Mouse (Mus musculus): Measurements from ENCODE around the gene Rab3c.

Gene Rab3c

DNA sequence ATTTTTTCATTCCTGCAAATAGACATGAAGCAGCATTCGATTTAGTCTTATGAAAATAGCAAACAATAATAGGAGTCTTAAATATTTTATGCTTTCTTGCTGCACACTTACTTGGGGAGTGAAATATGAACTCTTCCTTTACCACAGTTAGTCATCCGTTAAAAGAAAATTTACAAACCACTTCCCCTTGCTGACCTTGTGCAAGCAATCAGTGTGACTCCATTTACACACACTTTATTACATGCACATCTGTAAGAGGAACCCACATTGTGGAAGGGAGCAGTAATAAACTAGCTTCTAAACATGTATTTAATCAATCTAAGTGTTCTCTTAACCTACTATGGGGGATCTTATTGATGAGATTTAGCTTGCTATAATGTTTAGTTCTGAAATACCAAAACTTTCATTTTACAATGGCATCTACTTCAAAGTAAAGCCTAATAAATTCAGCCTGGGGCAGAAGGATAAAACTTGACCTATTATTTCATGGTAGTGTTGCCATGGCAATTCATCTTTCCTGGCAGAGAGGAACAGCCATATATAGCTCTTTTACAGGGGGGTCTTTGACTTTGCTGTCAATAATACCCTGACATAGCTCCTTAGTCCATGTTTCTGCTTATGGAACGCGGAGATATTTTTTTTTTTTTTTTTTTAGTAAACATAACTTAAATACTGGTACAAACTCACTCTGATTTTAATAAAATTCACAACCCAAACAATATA, 95.7 kb downstream of the Rab3c start:
- no peak for DNase-seq

- no peak for DNase-seq
Observed at GRCm38 (mm10) chr13:110175651-110176050, 105.1 kb downstream of the Rab3c start.

- DNase-seq = no peak
Observed at GRCm38 (mm10) chr13:110169669-110170068, 111.1 kb downstream of the Rab3c start.

GRCm38 (mm10) chr13:110169152-110169551, 111.6 kb downstream of the Rab3c start:
- DNase-seq = no peak

- DNase-seq = no peak
Observed at GRCm38 (mm10) chr13:110168570-110168969, 112.2 kb downstream of the Rab3c start.

GRCm38 (mm10) chr13:110166622-110167330, 114.0 kb downstream of the Rab3c start:
- no peak for DNase-seq

- no peak for DNase-seq
Observed at GRCm38 (mm10) chr13:110159980-110160379, 120.8 kb downstream of the Rab3c start.

GRCm38 (mm10) chr13:110158588-110159519, 121.9 kb downstream of the Rab3c start:
- DNase-seq = no peak

GRCm38 (mm10) chr13:110145545-110145944, 135.3 kb downstream of the Rab3c start:
- no peak for DNase-seq

DNA sequence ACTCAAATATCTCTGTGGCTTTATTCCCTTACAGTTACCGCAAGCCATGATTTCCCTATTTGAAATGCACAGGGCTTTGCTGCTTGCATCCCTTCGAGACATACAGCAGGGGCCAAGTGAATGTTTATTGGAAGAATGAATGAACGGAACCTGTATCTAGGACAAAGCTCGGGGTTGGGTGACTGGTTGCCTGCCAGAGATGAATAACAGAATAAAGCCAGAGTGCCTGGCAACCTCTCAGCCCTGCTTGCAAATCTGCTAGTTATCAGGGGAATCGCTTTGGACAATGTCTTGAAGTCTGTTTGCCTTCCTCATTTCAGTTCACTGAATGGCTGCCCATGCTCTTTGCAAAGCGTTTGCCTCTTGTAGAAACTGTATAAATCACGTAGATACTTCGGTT, 135.8 kb downstream of the Rab3c start:
- no peak for DNase-seq

GRCm38 (mm10) chr13:110139339-110139738, 141.5 kb downstream of the Rab3c start:
- DNase-seq = no peak

DNA sequence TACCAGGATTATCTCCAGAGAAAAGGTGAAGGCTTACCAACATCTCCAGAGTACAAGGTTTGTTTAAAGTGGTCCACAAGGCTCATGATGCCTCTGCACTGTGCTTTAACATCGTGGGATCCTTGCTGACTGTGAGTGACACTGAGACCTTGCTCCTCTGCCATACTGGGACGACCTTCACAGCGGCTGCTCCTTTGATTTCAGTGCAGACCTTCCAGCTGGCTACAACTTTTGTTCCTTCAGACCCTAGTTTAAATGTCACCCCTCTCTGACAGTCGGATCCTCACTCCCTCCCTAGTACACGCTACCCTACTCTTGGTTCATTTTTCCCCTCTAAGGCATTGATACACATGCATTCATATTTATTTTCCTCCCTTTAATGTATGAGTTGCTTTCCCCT, 142.2 kb downstream of the Rab3c start:
- no peak for DNase-seq

GRCm38 (mm10) chr13:110127613-110128258, 153.1 kb downstream of the Rab3c start:
- no peak for DNase-seq

- no peak for DNase-seq
Observed at GRCm38 (mm10) chr13:110122825-110123224, 158.0 kb downstream of the Rab3c start.

DNA sequence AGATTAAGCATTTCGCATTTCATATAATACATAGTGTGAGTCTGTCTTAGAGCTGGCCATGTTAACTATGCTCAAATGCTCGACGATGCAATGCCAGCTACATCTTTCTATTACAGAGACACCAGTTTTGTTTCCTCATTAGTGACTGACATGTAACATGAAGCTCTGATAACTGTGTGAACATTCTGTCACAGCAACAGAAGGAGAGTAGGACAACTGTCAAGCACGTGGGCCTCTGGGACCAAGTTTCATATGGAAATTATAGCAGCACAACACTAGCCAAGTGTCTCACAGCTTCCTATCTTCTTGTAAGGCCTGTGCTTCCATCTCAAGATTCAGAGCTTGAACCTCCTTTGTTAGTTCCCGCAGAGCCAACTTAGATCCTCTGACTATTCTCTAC, 163.9 kb downstream of the Rab3c start:
- no peak for DNase-seq

DNA sequence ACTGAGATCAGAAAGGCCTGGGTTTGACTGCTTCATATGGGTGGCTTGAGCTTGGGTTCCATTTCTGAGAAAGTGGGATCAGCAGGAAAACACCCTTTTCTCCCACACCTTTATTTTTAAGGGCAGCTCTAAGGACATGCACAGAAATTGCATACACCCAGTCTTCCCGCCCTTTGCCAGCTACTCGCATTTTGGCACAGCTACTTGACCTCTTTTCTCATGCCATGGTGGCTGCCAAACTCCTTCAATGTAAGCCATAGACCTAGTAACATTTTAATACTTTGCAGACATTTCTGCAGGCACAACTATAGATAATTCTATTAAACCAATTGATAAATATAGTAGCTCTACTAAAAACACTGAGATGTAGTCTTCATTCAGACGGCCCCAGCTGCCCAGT, 164.5 kb downstream of the Rab3c start:
- no peak for DNase-seq

- DNase-seq = no peak
Observed at GRCm38 (mm10) chr13:110114870-110115645, 165.7 kb downstream of the Rab3c start.

- no peak for DNase-seq
Observed at GRCm38 (mm10) chr13:110113711-110114110, 167.1 kb downstream of the Rab3c start.

GRCm38 (mm10) chr13:110097424-110098050, 183.3 kb downstream of the Rab3c start:
- no peak for DNase-seq

GRCm38 (mm10) chr13:110094998-110095397, 185.8 kb downstream of the Rab3c start:
- no peak for DNase-seq
